Mouse (Mus musculus): ENCODE data around the gene Sgms1.

- TF ChIP-seq CTCF (IDR thresholded peaks at IDR 0.05): no peak
- TF ChIP-seq POLR2A (IDR thresholded peaks at IDR 0.05; ENCODE audit: insufficient read depth, low read depth, low read length): no peak
- no peak for TF ChIP-seq EP300 (IDR thresholded peaks at IDR 0.05; ENCODE audit: insufficient read depth, low read depth, low read length)
Observed at GRCm38 (mm10) chr19:32230301-32230700, 159.2 kb downstream of the Sgms1 start.

All from heart, adult 2 months (tissue).